Mouse (Mus musculus): ENCODE data around the gene Arid1b. TPM values are rescaled to one million over a fixed set of nuclear protein-coding genes. Genes with fewer than 3 reads are reported as not detected.

Arid1b gene
- total and polyA plus RNA-seq, 3 experiments, result 6.1 to 12.4 (median 9.7) TPM

DNA sequence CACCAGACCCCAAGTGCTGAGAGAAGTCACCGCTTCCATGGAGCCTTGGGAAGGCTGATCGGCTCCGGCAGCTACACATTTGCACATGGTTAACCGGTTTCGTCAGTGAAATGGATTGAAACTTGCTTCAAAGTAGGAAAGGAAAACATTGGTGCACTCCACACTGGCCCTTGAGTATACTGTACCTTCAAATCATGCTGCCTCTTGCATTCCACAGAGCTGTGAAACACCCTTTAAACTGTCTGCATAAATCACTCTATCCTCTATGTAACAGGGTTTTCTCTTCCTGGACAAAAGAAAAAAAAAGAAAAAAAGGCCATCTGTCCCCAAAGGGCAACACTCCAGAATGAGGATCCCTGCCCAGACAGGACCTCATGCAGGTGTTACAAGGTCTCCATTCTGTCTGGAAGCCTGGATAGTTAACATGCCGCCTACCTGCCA, 48.8 kb upstream of the Arid1b start:
- Histone ChIP-seq H3K36me3 (replicated peaks in 1 of 2; ENCODE audit: control insufficient read depth in 1 of 2, insufficient read depth in 1 of 2, low read length in 1 of 2) (no peaks in the 10 kb centered on the region), H3K4me2 (ENCODE audit: insufficient read depth, low read depth, poor library complexity, severe bottlenecking) (no peak overlapping the region), H3K9ac (ENCODE audit: insufficient read depth, low read depth) (no peak overlapping the region), H3K4me3 (replicated peaks in 1 of 3; ENCODE audit: low read depth in 2 of 3, low read length in 2 of 3, poor library complexity in 1 of 3) (no peak overlapping the region), H3K4me1 (ENCODE audit: control insufficient read depth in 1 of 2, insufficient read depth in 2 of 2) (peaks cover 6 to 16% of the 10 kb centered on the region in 2 experiments), H3K9me3 (replicated peaks; ENCODE audit: low read length) (no peaks in the 10 kb centered on the region), H3K27ac (ENCODE audit: insufficient read depth, low read depth) (no peak overlapping the region), H3K79me2 (replicated peaks; ENCODE audit: control insufficient read depth, extremely low read depth, insufficient read depth, poor library complexity, severe bottlenecking) (no peaks in the 10 kb centered on the region), H3K27me3 (replicated peaks) (no peaks in the 10 kb centered on the region)
- TF ChIP-seq ZNF384 (IDR thresholded peaks at IDR 0.05; ENCODE audit: low read depth, low read length) (no peak), CHD2 (IDR thresholded peaks at IDR 0.05; ENCODE audit: low read length) (no peak), POLR2A (IDR thresholded peaks at IDR 0.05; ENCODE audit: low read depth, low read length) (no peak), JUND (conservative IDR thresholded peaks at IDR 0.05; ENCODE audit: low read depth, low read length) (no peak), ZKSCAN1 (IDR thresholded peaks at IDR 0.05; ENCODE audit: borderline replicate concordance, low read depth, low read length) (no peak), POLR2AphosphoS2 (IDR thresholded peaks at IDR 0.05; ENCODE audit: low read depth, low read length) (no peak), KAT2A (IDR thresholded peaks at IDR 0.05; ENCODE audit: insufficient replicate concordance, low read length) (no peak), EP300 (IDR thresholded peaks at IDR 0.05; ENCODE audit: low read length) (no peak), RAD21 (IDR thresholded peaks at IDR 0.05; ENCODE audit: low read depth, low read length) (no peak), SMC3 (IDR thresholded peaks at IDR 0.05; ENCODE audit: low read depth, low read length) (no peak), TBP (conservative IDR thresholded peaks at IDR 0.05; ENCODE audit: low read depth, low read length) (no peak), MYC (IDR thresholded peaks at IDR 0.05; ENCODE audit: low read depth, low read length) (no peak), NRF1 (IDR thresholded peaks at IDR 0.05; ENCODE audit: low read depth, low read length) (no peak), ETS1 (conservative IDR thresholded peaks at IDR 0.05; ENCODE audit: low read depth, low read length) (no peak), ZC3H11A (IDR thresholded peaks at IDR 0.05; ENCODE audit: low read depth, low read length) (no peak), ZMIZ1 (IDR thresholded peaks at IDR 0.05; ENCODE audit: low read depth, low read length) (no peak), MAX (IDR thresholded peaks at IDR 0.05; ENCODE audit: low read length) (no peak)
- dilution Hi-C loops (cut with MboI; ENCODE audit: extremely low pct_ligation_motif_present, extremely low pct_unique_long_range_greater_than_20kb, low sequenced_read_pairs), result no loop called here
- in situ Hi-C loops (cut with MboI; ENCODE audit: low pct_ligation_motif_present, low pct_unique_long_range_greater_than_20kb, low sequenced_read_pairs), result no loop called here
- DNase-seq (ENCODE audit: extremely low read depth), result no peak

DNA sequence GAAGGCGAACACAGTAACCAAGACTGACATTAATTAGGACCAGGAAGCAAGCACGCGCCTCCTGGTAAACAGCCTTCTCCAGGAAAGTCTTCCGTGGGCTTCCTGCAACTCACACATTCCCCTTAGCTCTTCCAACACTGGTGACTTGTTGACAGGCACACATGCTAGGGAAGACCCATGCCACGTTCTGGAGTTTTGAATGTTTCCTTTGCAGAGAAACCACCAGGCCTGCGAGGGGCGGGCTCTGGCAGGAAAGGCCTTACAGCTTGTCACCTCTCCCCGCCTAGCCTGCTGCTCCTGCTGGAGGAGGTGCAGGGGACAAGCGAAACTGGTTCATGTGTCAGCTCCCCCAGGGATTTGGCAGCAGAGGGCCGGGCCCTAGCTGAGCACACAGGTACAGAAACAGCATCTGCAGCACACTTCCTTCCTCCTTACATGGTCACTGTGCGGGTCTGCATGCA, 48.2 kb upstream of the Arid1b start:
- DNase-seq (ENCODE audit: extremely low read depth), result peak; percentile 82
- H3K4me1 ChIP-seq (ENCODE audit: control insufficient read depth in 1 of 2, insufficient read depth in 2 of 2), result peaks cover 6 to 16% of the 10 kb centered on the region in 2 experiments
- dilution Hi-C loops (cut with MboI; ENCODE audit: extremely low pct_ligation_motif_present, extremely low pct_unique_long_range_greater_than_20kb, low sequenced_read_pairs), result no loop called here
- in situ Hi-C loops (cut with MboI; ENCODE audit: low pct_ligation_motif_present, low pct_unique_long_range_greater_than_20kb, low sequenced_read_pairs), result no loop called here
- H3K4me2 ChIP-seq (ENCODE audit: insufficient read depth, low read depth, poor library complexity, severe bottlenecking), result no peak overlapping the region
- H3K36me3 ChIP-seq (replicated peaks in 1 of 2; ENCODE audit: control insufficient read depth in 1 of 2, insufficient read depth in 1 of 2, low read length in 1 of 2), result no peaks in the 10 kb centered on the region
- H3K27ac ChIP-seq (ENCODE audit: insufficient read depth, low read depth), result no peak overlapping the region
- H3K79me2 ChIP-seq (replicated peaks; ENCODE audit: control insufficient read depth, extremely low read depth, insufficient read depth, poor library complexity, severe bottlenecking), result no peaks in the 10 kb centered on the region
- H3K9me3 ChIP-seq (replicated peaks; ENCODE audit: low read length), result no peaks in the 10 kb centered on the region
- TF ChIP-seq ETS1 (conservative IDR thresholded peaks at IDR 0.05; ENCODE audit: low read depth, low read length), result no peak
- TF ChIP-seq CHD2 (IDR thresholded peaks at IDR 0.05; ENCODE audit: low read length), result no peak
- no peak for TF ChIP-seq RCOR1 (conservative IDR thresholded peaks at IDR 0.05; ENCODE audit: low read depth, low read length)
- TF ChIP-seq ELF1 (IDR thresholded peaks at IDR 0.05; ENCODE audit: low read depth, low read length), result no peak
- no peak for TF ChIP-seq ZMIZ1 (IDR thresholded peaks at IDR 0.05; ENCODE audit: low read depth, low read length)
- TF ChIP-seq ZC3H11A (IDR thresholded peaks at IDR 0.05; ENCODE audit: low read depth, low read length), result no peak
- no peak for TF ChIP-seq IRF4 (IDR thresholded peaks at IDR 0.05; ENCODE audit: low read depth, low read length)
- H3K27me3 ChIP-seq (replicated peaks), result no peaks in the 10 kb centered on the region
- no peak overlapping the region for H3K9ac ChIP-seq (ENCODE audit: insufficient read depth, low read depth)
- no peak overlapping the region for H3K4me3 ChIP-seq (replicated peaks in 1 of 3; ENCODE audit: low read depth in 2 of 3, low read length in 2 of 3, poor library complexity in 1 of 3)

Measured in CH12.LX (cell line).